Mouse (Mus musculus) hindbrain, postnatal 0 days (tissue): Measurements from ENCODE around the gene Mta1. TPM values are rescaled to one million over a fixed set of nuclear protein-coding genes. Genes with fewer than 3 reads are reported as not detected.

ENCODE experiments used
- ATAC-seq: fragments of 200-750 bp; cut with Nextera tagmentation; 2 replicates; pipeline ENCODE4 v1.8.0; 2017; ENCODE audit warnings: mild to moderate bottlenecking, moderate TSS enrichment, moderate library complexity
- DNase-seq: peaks from one replicate; pipeline ENCODE4 v3.0.0-alpha.2; 2015; ENCODE audit warnings: low spot score
- H3K27ac ChIP-seq: fragments of 300-500 bp; sonication (generic); 2 replicates; pipeline ENCODE4 v1.5.1; 2014; ENCODE audit warnings: mild to moderate bottlenecking
- H3K27me3 ChIP-seq: fragments of 300-500 bp; sonication (generic); 2 replicates; pipeline ENCODE4 v1.6.1; 2014; ENCODE audit warnings: low read length, mixed read lengths; ENCODE audit not compliant: insufficient read depth
- H3K36me3 ChIP-seq: fragments of 300-500 bp; sonication (generic); 2 replicates; pipeline ENCODE4 v1.6.1; 2014; ENCODE audit warnings: low read length, mixed read lengths; ENCODE audit not compliant: insufficient read depth
- H3K4me1 ChIP-seq: fragments of 300-500 bp; sonication (generic); 2 replicates; pipeline ENCODE4 v1.6.1; 2014; ENCODE audit warnings: antibody characterized with exemption, low read length, mixed read lengths; ENCODE audit not compliant: insufficient read depth
- H3K4me2 ChIP-seq: fragments of 300-500 bp; sonication (generic); 2 replicates; pipeline ENCODE4 v1.6.1; 2014; ENCODE audit warnings: low read depth, mild to moderate bottlenecking, low read length, moderate library complexity, mixed read lengths
- H3K4me3 ChIP-seq: fragments of 300-500 bp; sonication (generic); 2 replicates; pipeline ENCODE4 v1.5.1; 2014; ENCODE audit warnings: low read length
- H3K9ac ChIP-seq: fragments of 300-500 bp; sonication (generic); replicated peaks from 2 replicates; pipeline ENCODE4 v1.6.1; 2014; ENCODE audit warnings: mild to moderate bottlenecking, low read length, moderate library complexity, mixed read lengths
- H3K9me3 ChIP-seq: fragments of 300-500 bp; sonication (generic); 2 replicates; pipeline ENCODE4 v1.6.1; 2016; ENCODE audit warnings: low read length, mixed read lengths
- CTCF ChIP-seq: IDR thresholded peaks from 2 replicates; pipeline ENCODE4 v1.5.1; 2016; ENCODE audit warnings: antibody characterized with exemption, control low read depth, low read depth
- WGBS: fragments of 180-500 bp; shearing (Covaris S2); extraction: QIAGEN DNeasy Blood & Tissue Kit; methylation state at CpG from one replicate; pipeline ENCODE4 v1.1.7; 2014; 5-methylcytosine and 5-hydroxymethylcytosine counted together
- polyA plus RNA-seq: library from polyadenylated mRNA; unstranded; fragments of >200 nt; fragmentation: Nextera tagmentation; extraction: Ambion mirVana; gene quantifications from 2 replicates; pipeline ENCODE4 v1.2.1, GENCODE M21; 2015
- total RNA-seq: library from RNA; depleted of rRNA; stranded (reverse); fragments of >200 nt; gene quantifications from 2 replicates; pipeline ENCODE4 v1.2.3, GENCODE M21; 2014

The Mta1 gene
- total and polyA plus RNA-seq, 2 experiments from 2014 or later = 13.1 to 57.6 TPM

DNA sequence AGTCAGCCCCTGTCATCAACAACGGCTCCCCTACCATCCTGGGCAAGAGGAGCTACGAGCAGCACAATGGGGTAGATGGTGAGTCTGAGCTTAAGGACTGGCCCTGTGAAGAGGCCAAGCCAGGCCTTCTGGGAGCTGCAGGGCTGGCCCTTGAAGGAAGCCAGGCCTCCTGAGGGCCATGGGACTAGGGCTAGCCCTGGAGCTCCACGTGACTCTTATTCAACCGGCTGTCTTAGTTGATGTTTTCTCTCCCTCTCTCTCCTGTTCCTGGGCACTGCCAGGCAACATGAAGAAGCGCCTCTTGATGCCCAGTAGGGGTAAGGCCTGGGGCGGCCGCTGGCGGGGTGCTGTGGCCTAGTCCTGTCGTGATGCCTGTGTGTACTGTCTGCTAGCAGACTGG is 35.2 kb downstream of the Mta1 start:
- H3K9ac ChIP-seq = no peak overlapping the region
- no peak overlapping the region for H3K4me2 ChIP-seq
- TF ChIP-seq CTCF = no peak
- H3K9me3 ChIP-seq = no peaks in the 10 kb centered on the region
- WGBS = 86% methylated on average over 9 of the region's 9 CpGs
- no peaks in the 10 kb centered on the region for H3K4me1 ChIP-seq
- no peak overlapping the region for H3K4me3 ChIP-seq
- peaks cover 95% of the 10 kb centered on the region for H3K36me3 ChIP-seq
- DNase-seq (peak; percentile 1), ATAC-seq (no peak)
- no peaks in the 10 kb centered on the region for H3K27me3 ChIP-seq
- peak overlapping the region; percentile 32; the same call in 1 of the 2 replicates for H3K27ac ChIP-seq

- ATAC-seq = no peak
- peaks cover 3% of the 10 kb centered on the region; the same call in 1 of the 2 replicates for H3K4me1 ChIP-seq
- DNase-seq = no peak
- no peak overlapping the region for H3K4me3 ChIP-seq
- peaks cover 88% of the 10 kb centered on the region for H3K36me3 ChIP-seq
- H3K27me3 ChIP-seq = no peaks in the 10 kb centered on the region
- 81% methylated on average over 5 of the region's 5 CpGs for WGBS
- no peak overlapping the region for H3K4me2 ChIP-seq
- no peaks in the 10 kb centered on the region for H3K9me3 ChIP-seq
- H3K9ac ChIP-seq = no peak overlapping the region
- H3K27ac ChIP-seq = no peak overlapping the region
- no peak for TF ChIP-seq CTCF
These were observed 35.9 kb downstream of the Mta1 start for GRCm38 (mm10) chr12:113133861-113134403.

DNA sequence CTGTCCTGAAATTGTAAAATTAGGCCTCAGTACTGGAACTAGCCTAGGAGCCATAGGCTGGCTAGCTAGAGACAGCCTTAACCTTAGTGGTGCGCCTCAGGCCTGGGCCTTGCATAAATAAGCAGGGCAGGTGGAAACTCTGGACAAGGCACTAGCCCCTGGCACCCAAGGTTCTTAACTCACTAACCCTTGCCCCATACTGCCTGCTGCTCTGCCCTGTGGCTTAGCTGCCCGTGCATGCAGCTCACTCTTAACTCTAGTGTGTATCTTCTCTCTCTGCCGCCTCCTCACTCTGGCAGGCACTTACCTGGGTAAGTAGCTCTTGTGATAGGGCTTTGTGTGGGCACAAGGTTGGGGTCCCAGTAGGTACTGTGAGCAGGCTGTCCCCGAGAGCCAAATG is 36.4 kb downstream of the Mta1 start:
- 93% methylated on average over 4 of the region's 4 CpGs for WGBS
- no peak overlapping the region for H3K27ac ChIP-seq
- no peak for DNase-seq
- no peaks in the 10 kb centered on the region for H3K27me3 ChIP-seq
- H3K9ac ChIP-seq = no peak overlapping the region
- peaks cover 83% of the 10 kb centered on the region for H3K36me3 ChIP-seq
- ATAC-seq = no peak
- H3K4me2 ChIP-seq = no peak overlapping the region
- no peak for TF ChIP-seq CTCF
- H3K4me3 ChIP-seq = no peak overlapping the region
- no peaks in the 10 kb centered on the region for H3K9me3 ChIP-seq
- H3K4me1 ChIP-seq = peaks cover 9% of the 10 kb centered on the region

DNA sequence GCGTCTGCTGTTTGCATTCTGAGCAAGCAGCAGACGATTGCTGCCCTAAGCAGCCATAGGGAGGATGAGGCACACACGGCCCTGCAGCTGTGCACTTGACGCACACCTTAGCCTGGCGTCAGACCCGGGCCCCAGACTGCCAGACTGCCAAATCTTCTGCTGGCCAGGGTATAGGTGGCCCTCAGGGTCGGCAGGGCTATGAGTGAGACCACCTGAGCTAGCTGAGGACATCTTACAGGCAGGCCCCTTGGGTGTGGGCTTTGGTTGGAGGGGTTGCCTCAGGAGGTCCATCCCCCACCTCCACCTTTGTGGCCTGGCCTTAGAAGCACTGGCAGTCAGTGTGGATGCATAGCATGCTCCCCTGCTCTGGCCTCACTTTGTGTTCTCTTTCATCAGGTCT is 37.3 kb downstream of the Mta1 start:
- Histone ChIP-seq H3K36me3 (peaks cover 75% of the 10 kb centered on the region), H3K4me1 (peaks cover 17% of the 10 kb centered on the region), H3K9ac (no peak overlapping the region), H3K4me2 (no peak overlapping the region), H3K9me3 (no peaks in the 10 kb centered on the region), H3K4me3 (no peak overlapping the region), H3K27me3 (no peaks in the 10 kb centered on the region), H3K27ac (no peak overlapping the region)
- no peak for TF ChIP-seq CTCF
- no peak for DNase-seq
- 89% methylated on average over 7 of the region's 7 CpGs for WGBS
- ATAC-seq = no peak

- no peaks in the 10 kb centered on the region for H3K9me3 ChIP-seq
- H3K27ac ChIP-seq = no peak overlapping the region
- H3K4me3 ChIP-seq = no peak overlapping the region
- H3K4me1 ChIP-seq = peaks cover 19% of the 10 kb centered on the region
- peaks cover 64% of the 10 kb centered on the region for H3K36me3 ChIP-seq
- H3K9ac ChIP-seq = no peak overlapping the region
- WGBS = 72% methylated on average over 17 of the region's 17 CpGs
- no peak for DNase-seq
- ATAC-seq = no peak
- no peak overlapping the region for H3K4me2 ChIP-seq
- TF ChIP-seq CTCF = no peak
- H3K27me3 ChIP-seq = no peaks in the 10 kb centered on the region
These were observed 38.5 kb downstream of the Mta1 start for GRCm38 (mm10) chr12:113136492-113137020.

- DNase-seq (no peak), ATAC-seq (no peak)
- no peak for TF ChIP-seq CTCF
- Histone ChIP-seq H3K4me2 (no peak overlapping the region), H3K4me1 (peaks cover 29% of the 10 kb centered on the region), H3K4me3 (no peak overlapping the region), H3K9me3 (no peaks in the 10 kb centered on the region), H3K27me3 (no peaks in the 10 kb centered on the region), H3K27ac (no peak overlapping the region; the same call in 1 of the 2 replicates), H3K36me3 (peaks cover 54% of the 10 kb centered on the region), H3K9ac (no peak overlapping the region)
- WGBS = 80% methylated on average over 18 of the region's 18 CpGs
These were observed 39.5 kb downstream of the Mta1 start for GRCm38 (mm10) chr12:113137260-113138213.
